Mouse (Mus musculus) intestine, postnatal 0 days (tissue): ENCODE data around the gene P2ry6. TPM values are rescaled to one million over a fixed set of nuclear protein-coding genes. Genes with fewer than 3 reads are reported as not detected.

Source experiments
- ATAC-seq: fragments of 200-750 bp; cut with Nextera tagmentation; 2 replicates; pipeline ENCODE4 v1.8.0; 2017; ENCODE audit warnings: mild to moderate bottlenecking, moderate TSS enrichment, moderate library complexity
- H3K27ac ChIP-seq: fragments of 300-500 bp; sonication (generic); 2 replicates; pipeline ENCODE4 v1.5.1; 2014; ENCODE audit warnings: mild to moderate bottlenecking, low read depth, low read length, moderate library complexity
- H3K27me3 ChIP-seq: fragments of 300-500 bp; sonication (generic); replicated peaks from 2 replicates; pipeline ENCODE4 v1.6.1; 2014; ENCODE audit warnings: low read length, mixed read lengths; ENCODE audit not compliant: control insufficient read depth, insufficient read depth
- H3K36me3 ChIP-seq: fragments of 300-500 bp; sonication (generic); 2 replicates; pipeline ENCODE4 v1.6.1; 2014; ENCODE audit warnings: mild to moderate bottlenecking, moderate library complexity; ENCODE audit not compliant: control insufficient read depth, insufficient read depth
- H3K4me1 ChIP-seq: fragments of 300-500 bp; sonication (generic); replicated peaks from 2 replicates; pipeline ENCODE4 v1.6.1; 2014; ENCODE audit warnings: antibody characterized with exemption, low read length, mixed read lengths; ENCODE audit not compliant: control insufficient read depth, insufficient read depth
- H3K4me2 ChIP-seq: fragments of 300-500 bp; sonication (generic); replicated peaks from 2 replicates; pipeline ENCODE4 v1.6.1; 2014; ENCODE audit warnings: low read depth, mild to moderate bottlenecking, moderate library complexity
- H3K4me3 ChIP-seq: fragments of 300-500 bp; sonication (generic); 2 replicates; pipeline ENCODE4 v1.5.1; 2014; ENCODE audit warnings: low read depth, low read length
- H3K9ac ChIP-seq: fragments of 300-500 bp; sonication (generic); 2 replicates; pipeline ENCODE4 v1.6.1; 2014; ENCODE audit warnings: mild to moderate bottlenecking, low read depth, low read length
- H3K9me3 ChIP-seq: fragments of 300-500 bp; sonication (generic); 2 replicates; pipeline ENCODE4 v1.6.1; 2016; ENCODE audit warnings: mixed run types; ENCODE audit not compliant: control insufficient read depth
- CTCF ChIP-seq: sonication (generic); IDR thresholded peaks from 2 replicates; pipeline ENCODE4 v1.5.1; 2016; ENCODE audit warnings: low read depth, mild to moderate bottlenecking, control low read depth, antibody characterized with exemption, moderate library complexity
- WGBS: fragments of 180-500 bp; shearing (Covaris S2); extraction: QIAGEN DNeasy Blood & Tissue Kit; methylation state at CpG from one replicate; pipeline ENCODE4 v1.1.7; 2014; 5-methylcytosine and 5-hydroxymethylcytosine counted together
- polyA plus RNA-seq: library from polyadenylated mRNA; unstranded; fragments of >200 nt; fragmentation: Nextera tagmentation; extraction: Ambion mirVana; gene quantifications from 2 replicates; pipeline ENCODE4 v1.2.1, GENCODE M21; 2015

Gene P2ry6
- polyA plus RNA-seq, 1 experiment from 2014 or later: 5.7 TPM

DNA sequence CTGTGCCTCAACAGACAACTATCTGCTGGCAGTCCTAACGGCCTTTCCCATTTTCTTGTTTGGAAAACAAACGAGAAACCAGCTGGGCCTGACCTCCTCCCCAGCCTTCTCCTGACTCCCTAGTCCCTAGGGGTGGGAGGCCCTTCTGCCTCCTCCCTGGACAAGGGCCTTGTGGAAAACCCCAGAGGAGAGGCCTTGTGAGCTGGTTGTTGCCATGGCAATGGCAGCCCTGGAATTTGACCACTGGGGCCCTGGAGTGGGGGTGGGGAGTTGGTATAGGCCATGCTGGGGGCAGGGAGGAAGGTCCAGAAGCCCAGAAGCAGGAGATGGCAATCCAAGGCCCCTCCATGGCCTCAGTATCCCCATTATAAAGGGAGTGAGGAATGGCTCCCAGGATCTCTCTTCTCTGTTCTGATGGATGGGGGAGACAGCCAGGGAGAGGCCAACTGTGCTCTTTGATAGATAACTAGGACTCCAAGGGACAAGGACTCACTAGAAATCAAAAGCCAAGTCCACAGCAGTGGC lies 63.1 kb downstream of the P2ry6 start:
- Histone ChIP-seq H3K4me3 (no peak overlapping the region), H3K27ac (peak overlapping the region; percentile 28; the same call in 1 of the 2 replicates), H3K4me2 (0 out of 2 replicates have a peak overlapping the region, but pooled peaks have one; percentile 9), H3K4me1 (0 out of 2 replicates have a peak, but pooled peaks cover 8% of the 10 kb centered on the region), H3K27me3 (no peaks in the 10 kb centered on the region), H3K36me3 (no peaks in the 10 kb centered on the region), H3K9ac (no peak overlapping the region), H3K9me3 (no peaks in the 10 kb centered on the region)
- ATAC-seq: no peak
- no peak for TF ChIP-seq CTCF
- WGBS: 12% methylated on average over 2 of the region's 2 CpGs

DNA sequence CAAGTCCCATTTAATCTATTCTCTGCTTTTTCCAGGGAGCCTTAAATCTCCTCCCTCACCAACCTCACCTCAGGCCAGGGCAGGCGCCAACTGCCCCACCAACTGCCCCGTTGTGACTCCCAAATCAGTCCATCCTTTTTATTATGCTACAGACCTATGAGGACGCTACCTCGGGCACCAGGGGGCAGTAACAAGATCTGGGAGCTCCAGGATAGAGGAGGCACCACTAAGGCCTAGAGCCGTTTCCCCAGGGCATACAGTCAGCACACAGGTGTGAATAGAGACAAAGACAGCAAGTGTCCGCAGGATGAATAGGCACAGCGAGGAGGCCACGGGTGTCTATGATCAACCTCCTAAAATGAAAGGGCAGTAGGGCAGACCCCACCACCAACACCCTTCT lies 65.9 kb downstream of the P2ry6 start:
- Histone ChIP-seq H3K4me2 (no peak overlapping the region), H3K27ac (no peak overlapping the region), H3K36me3 (no peaks in the 10 kb centered on the region), H3K27me3 (no peaks in the 10 kb centered on the region), H3K9me3 (no peaks in the 10 kb centered on the region), H3K9ac (no peak overlapping the region), H3K4me1 (0 out of 2 replicates have a peak, but pooled peaks cover 8% of the 10 kb centered on the region), H3K4me3 (no peak overlapping the region)
- ATAC-seq: no peak
- WGBS: 56% methylated on average over 8 of the region's 8 CpGs
- TF ChIP-seq CTCF: peak; percentile 65

GRCm38 (mm10) chr7:100908061-100908460 lies 66.4 kb downstream of the P2ry6 start:
- TF ChIP-seq CTCF: no peak
- Histone ChIP-seq H3K9me3 (no peaks in the 10 kb centered on the region), H3K27ac (no peak overlapping the region), H3K4me3 (no peak overlapping the region), H3K27me3 (no peaks in the 10 kb centered on the region), H3K4me1 (0 out of 2 replicates have a peak, but pooled peaks cover 8% of the 10 kb centered on the region), H3K36me3 (no peaks in the 10 kb centered on the region), H3K4me2 (no peak overlapping the region), H3K9ac (no peak overlapping the region)
- no peak for ATAC-seq
- 71% methylated on average over 8 of the region's 8 CpGs for WGBS

GRCm38 (mm10) chr7:100907231-100907630 lies 67.2 kb downstream of the P2ry6 start:
- Histone ChIP-seq H3K4me3 (no peak overlapping the region), H3K27ac (no peak overlapping the region), H3K4me2 (no peak overlapping the region), H3K9ac (no peak overlapping the region), H3K4me1 (0 out of 2 replicates have a peak, but pooled peaks cover 8% of the 10 kb centered on the region), H3K27me3 (no peaks in the 10 kb centered on the region), H3K9me3 (no peaks in the 10 kb centered on the region), H3K36me3 (no peaks in the 10 kb centered on the region)
- 0% methylated on average over 1 of the region's 1 CpGs for WGBS
- no peak for ATAC-seq
- TF ChIP-seq CTCF: peak; percentile 95

GRCm38 (mm10) chr7:100906029-100906789 lies 68.2 kb downstream of the P2ry6 start:
- Histone ChIP-seq H3K9ac (no peak overlapping the region), H3K27me3 (no peaks in the 10 kb centered on the region), H3K4me2 (no peak overlapping the region), H3K36me3 (no peaks in the 10 kb centered on the region), H3K27ac (no peak overlapping the region), H3K9me3 (no peaks in the 10 kb centered on the region), H3K4me3 (no peak overlapping the region), H3K4me1 (0 out of 2 replicates have a peak, but pooled peaks cover 5% of the 10 kb centered on the region)
- 86% methylated on average over 10 of the region's 10 CpGs for WGBS
- TF ChIP-seq CTCF: no peak
- ATAC-seq: no peak

- H3K9ac ChIP-seq: no peak overlapping the region
- no peak for TF ChIP-seq CTCF
- WGBS: 77% methylated on average over 7 of the region's 7 CpGs
- H3K27me3 ChIP-seq: no peaks in the 10 kb centered on the region
- H3K4me1 ChIP-seq: no peaks in the 10 kb centered on the region
- no peak overlapping the region for H3K4me2 ChIP-seq
- ATAC-seq: no peak
- no peak overlapping the region for H3K27ac ChIP-seq
- no peaks in the 10 kb centered on the region for H3K36me3 ChIP-seq
- no peaks in the 10 kb centered on the region for H3K9me3 ChIP-seq
- no peak overlapping the region for H3K4me3 ChIP-seq
Measured at GRCm38 (mm10) chr7:100905037-100905436, 69.4 kb downstream of the P2ry6 start.
